Mouse (Mus musculus): ENCODE measurements around the gene Gm20716.

Gm20716 gene

DNA sequence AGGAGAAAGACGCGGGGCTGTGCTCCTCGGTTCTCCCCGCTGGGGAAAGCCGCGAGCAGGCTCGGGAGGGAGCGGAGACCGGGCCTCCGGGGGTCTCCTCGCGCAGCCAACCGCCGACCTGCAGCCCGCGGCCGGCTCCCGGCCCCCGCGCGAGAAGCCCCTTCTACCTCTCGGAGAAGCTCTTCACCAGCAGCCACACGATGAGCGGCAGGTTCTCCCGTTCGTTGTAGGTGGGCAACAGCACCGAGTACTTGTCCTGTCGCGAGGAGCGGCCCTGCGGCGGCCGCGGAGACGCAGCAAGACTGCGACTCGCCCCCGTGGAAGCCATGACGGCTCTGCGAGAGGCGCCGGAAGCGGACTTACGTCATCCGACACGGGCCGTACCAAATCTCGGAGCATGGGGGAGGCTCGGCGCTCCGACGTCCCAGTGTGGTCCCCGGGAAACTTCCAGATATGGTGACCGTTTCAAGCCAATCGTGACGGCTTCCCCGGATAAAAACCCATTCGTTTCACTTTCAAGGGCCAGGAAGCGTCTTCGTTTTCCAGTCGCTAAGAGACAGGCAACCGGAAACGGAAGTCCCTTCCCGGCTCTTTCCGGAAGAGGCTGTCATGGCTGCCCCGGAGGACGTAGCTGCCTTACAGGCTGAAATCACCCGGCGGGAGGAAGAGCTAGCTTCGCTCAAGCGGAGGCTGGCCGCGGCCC lies at the start of gene Gm20716, which contains the start of the genes Dpm1 and Mocs3:
Gm20716 (minus strand) TSS at position 339 of the 703 bp plus-strand sequence.
Dpm1 (minus strand) TSS at position 566 of the 703 bp plus-strand sequence.
Mocs3 (plus strand) TSS at position 597 of the 703 bp plus-strand sequence.
- in situ Hi-C loops (cut with MboI, MseI) = no loop called here

DNA sequence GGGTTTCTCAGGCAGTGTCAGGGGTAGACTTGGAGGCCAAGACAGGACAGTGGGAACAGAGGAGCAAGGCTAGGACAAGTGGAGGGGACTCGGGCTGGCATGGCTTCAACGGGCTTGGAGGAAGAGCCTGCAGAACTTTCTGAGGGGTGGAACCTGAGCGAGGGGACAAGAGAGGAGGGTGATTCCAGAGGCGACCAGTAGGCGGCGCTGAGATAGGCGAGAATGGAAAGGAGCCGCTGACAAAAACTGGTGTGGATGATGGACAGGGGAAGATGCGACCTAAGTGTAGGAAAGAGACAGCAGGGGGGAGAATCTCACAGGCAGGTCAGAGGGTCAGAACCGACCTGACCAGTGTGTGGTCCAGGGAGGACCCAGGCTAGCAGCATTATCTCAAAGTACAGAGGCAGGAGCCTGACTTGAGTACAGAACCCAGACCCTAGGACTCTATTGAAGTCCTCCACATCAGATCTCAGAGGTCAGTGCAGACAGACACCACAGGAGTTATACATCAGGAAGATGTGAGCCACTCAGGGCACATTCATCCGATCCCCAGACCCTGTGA lies 44.3 kb upstream of the Gm20716 start:
- in situ Hi-C loops (cut with MboI, MseI) = no loop called here

DNA sequence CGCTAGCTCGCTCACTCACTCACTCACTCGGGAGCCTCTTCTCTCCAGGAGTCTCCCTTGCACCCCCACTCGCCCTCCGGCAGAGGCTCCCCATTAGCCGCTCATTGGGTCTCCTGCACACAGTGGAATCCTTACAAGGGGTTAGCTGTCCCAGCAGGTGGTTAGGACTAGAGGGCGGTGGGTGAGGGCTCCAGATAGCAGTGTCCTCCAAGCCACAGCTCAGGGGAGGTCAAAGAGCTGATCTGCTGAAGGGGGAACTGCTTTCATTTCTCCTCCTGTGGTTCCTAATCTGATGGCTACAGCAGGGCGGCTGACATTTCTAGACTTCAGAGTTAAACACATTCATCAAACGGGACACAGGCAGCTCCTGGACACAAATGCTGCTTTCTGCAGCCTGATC lies 43.2 kb upstream of the Gm20716 start:
- in situ Hi-C loops (cut with MboI, MseI) = no loop called here

DNA sequence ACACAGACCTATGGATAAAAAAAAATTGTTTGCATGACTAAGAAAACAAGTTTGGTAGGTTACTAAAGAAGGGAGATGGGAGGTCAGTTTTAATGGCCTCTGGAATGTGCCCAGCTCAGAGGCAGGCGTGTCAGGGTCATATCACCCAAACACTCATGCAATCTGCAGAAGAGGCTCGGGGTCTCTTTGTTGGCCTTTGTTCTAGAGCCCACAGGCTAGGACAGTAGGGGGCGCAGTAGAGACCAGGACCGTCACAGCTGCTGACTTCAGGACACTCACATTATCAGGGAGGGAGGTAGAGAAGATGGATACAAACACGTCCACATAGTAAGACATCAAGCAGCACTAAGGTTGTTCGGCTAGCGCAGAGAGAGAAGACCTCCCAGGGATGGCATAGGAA lies 37.9 kb upstream of the Gm20716 start:
- in situ Hi-C loops (cut with MboI, MseI) = no loop called here

DNA sequence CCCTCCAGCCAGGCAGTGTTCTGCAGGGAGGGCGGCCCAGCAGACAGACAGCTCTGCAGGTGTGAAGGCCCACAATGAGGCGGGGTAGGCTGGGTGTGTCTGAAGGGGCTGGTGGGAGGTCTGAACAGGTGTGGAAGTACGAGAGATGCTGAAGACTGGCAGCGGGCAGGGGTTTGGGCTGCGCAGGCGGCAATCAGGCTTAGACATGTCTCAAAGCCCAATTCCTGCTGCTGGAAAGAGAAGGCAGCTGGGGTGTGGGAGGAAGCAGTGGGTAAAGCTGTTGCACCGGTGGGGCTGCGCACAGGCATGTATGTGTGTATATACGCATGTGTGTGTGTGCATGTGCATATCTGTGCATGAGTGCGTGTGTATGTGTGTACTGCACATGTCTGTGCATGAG lies 30.7 kb upstream of the Gm20716 start:
- in situ Hi-C loops (cut with MboI, MseI) = no loop called here

DNA sequence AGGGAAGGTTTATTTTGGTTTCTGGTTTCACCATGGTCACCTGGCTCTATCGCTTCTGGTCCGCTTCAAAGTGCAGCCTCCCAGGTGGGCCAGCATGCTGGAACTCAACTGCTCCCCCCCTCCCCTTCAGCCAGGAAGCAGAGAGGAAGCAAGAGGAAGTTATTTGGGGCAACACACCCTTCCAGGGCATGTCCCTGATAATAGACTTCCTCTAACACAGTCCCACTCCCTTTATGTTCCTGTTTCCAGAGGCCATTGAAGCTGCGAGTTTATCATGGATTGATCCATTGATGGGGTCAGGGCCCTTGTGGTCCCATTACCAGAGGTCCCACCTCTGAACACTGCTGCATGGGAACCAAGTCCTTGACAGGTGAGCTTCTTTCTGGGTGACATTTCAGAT lies 30.0 kb upstream of the Gm20716 start:
- in situ Hi-C loops (cut with MboI, MseI) = no loop called here

DNA sequence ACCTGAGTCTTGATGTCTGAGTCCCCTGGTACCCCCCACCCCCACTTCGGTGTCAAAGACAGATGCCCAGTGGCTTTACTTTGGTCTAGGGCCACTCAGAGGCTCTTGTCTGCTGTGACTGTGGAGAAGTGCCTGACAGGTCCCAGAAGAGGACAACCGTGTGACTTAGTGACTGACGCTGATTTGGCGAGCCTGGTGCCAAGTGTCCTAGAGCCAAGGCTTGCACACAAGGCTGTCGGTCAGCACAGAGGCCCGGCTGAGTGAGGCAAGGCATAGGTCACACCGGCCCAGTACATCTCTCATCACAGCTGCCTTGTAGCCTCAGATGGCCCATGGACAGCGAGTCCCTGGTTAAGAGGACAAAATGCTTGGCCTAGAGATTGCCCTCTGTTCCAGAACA lies 28.9 kb upstream of the Gm20716 start:
- in situ Hi-C loops (cut with MboI, MseI) = loop anchor here (10.0 kb wide), 2 partner anchors 376 to 516 kb away; no protein-coding TSS in a partner anchor

DNA sequence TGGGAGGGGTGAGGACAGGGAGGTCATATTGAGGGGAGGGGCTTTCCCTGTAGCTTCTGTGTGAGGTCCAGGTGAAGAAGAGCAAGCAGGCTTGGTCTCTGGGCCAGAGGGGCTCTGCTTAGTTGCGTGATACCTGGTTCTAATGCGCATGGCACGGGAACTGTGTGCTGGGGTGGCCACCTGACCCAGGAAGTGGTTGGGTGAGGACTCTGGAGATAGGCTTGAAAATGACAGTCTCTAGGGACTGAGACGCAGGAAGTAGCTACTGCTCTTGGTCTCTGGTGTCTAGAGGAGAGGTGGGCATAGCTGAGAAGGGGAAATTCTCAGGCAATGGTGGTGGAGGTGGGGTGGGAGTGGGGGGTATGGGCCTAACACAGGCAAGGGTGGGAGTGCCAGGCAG lies 27.0 kb upstream of the Gm20716 start:
- in situ Hi-C loops (cut with MboI, MseI) = loop anchor here (10.0 kb wide), 2 partner anchors 378 to 518 kb away; no protein-coding TSS in a partner anchor

DNA sequence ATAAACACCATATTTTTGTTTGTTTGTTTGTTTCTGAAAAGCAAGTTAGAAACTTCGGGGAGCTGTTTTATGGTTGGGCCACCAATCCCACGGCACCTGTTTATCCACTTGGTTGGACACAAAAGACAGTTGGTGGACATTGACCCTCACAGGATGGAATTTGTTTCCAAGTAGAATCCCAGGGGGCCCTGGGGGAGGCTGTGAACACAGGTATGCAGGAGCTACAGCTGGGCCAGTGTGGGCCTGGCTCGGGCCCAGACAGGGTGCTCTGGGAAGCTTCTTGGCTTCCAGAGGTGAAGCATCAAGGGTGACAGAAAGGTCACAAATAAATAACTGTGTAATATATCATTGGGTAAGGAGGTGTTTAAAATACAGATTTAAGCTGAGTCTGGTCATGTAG lies 26.3 kb upstream of the Gm20716 start:
- in situ Hi-C loops (cut with MboI, MseI) = loop anchor here (10.0 kb wide), 2 partner anchors 378 to 518 kb away; no protein-coding TSS in a partner anchor

DNA sequence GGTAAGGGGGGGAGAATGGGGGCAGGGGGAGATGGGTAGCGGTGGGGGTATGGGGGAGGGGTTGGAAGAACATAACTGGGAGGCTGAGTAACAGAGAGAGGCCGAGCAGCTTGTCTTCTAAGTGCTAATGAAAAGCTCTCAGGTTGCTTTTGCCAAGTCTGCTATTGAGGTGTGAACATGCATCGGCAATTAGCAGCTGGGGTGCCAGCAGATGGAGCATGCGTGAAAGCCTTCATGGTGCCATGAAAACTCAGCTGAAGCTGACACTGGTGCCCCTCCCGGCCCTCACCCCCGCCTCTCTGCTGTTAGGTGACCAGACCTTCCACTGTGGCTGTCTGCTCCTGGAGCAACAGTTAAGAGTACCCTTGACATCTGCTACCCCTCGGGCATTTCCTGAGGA lies 23.7 kb upstream of the Gm20716 start:
- in situ Hi-C loops (cut with MboI, MseI) = loop anchor here (10.0 kb wide), 2 partner anchors 381 to 521 kb away; no protein-coding TSS in a partner anchor

DNA sequence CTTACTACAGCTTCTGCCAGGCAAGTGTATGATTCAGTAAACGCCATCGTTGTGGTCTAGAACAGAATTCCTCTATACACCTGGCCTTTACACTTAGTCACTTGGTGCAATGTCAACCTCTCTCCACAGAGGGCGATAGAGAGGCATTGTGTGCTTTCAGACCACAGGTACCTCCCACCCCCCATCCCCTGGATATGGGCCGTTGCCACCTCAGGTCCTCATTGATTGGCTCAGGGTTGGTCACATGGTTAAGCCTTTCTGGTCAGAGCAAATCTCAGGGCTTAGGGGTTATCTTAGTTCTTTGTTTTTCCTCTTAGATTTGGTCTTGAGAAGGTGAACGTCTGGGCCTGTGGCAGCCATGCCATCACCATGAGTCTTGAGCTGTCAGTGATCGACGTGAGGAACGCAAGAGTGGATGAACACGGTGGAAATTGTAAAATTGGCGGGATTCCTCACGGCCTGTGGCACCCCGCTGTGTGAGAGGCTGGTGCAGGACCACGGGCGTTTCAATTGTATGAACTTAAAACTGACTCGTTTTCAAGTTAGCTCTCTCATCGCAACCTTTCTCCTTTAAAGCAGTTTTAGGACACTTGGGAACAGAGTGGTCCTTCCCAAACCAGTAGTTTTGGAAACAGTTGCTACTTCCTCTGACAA lies 22.6 kb upstream of the Gm20716 start:
- in situ Hi-C loops (cut with MboI, MseI) = loop anchor here (10.0 kb wide), 2 partner anchors 382 to 522 kb away; no protein-coding TSS in a partner anchor

DNA sequence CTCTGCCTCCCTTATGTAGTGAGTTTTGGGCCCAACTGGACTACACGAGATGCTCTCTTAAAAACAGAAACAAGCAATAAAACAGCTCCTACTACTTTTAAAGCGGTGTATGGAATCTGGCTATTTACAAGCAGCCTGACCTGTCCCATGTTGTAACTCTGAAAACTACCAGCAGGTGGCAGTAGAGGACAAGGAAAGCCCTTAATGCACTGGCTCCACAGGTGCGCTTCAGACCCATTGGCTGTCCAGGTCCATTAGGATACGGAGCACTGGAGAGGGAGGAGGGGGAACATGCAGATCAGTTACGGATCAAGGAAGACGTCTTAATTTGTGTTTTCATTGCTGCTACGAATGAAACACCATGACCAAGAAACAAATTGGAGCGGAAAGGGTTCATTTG lies 20.1 kb upstream of the Gm20716 start:
- in situ Hi-C loops (cut with MboI, MseI) = loop anchor here (10.0 kb wide), 2 partner anchors 385 to 525 kb away; no protein-coding TSS in a partner anchor

DNA sequence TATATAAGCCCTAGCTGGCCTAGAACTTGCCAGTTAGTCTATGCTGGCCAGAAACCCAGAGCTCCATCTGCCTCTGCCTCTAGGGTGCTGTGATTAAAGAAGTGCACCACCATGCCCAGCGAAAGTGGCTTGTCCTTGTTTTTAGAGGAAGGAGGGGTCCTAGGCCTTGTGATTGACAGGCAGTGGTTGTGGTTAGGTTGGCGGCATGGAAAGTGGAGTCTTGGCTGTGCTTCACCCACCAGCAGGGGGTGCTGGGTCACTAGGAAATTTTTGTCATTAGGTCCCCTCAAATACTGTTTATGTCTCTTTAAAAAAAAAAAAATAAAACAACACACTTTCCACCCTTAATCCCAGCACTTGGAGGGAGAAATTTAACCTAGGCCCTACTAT lies 18.7 kb upstream of the Gm20716 start:
- in situ Hi-C loops (cut with MboI, MseI) = loop anchor here (5.0 kb wide), 1 partner anchor 193 kb away; no protein-coding TSS in a partner anchor

DNA sequence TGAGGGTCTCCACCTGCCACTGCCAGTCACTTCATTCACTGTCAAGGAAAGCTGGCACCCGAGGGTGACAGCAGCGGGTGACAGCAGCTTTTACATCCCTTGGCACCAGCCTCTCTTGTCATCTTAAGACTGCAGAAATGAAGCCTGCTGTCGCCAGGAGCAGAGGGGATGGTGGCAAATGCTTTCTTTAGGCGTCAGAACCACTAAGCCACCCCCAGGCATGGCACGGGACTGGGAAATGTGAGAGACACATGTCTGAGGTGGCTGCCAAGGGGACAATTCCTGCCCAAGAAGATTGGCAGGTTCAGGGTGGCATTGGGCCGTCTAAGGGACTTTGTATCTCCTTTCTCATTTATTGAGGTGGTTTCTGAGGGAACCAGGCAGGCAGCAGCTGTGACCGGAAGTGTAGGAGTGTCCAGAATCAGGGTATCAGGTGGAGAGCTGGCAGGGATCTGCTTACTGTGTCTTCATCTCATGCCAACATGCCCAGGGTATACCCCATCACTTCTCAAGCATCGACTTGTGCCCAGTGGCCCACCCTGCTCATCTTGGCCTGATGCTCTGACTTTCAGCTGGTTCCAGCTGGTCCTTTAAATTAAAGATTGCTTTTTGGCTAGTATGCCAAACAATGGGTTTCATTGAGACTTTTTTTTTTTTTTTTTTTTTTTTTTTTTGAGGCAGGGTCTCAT lies 18.1 kb upstream of the Gm20716 start:
- in situ Hi-C loops (cut with MboI, MseI) = loop anchor here (5.0 kb wide), 1 partner anchor 194 kb away; no protein-coding TSS in a partner anchor

DNA sequence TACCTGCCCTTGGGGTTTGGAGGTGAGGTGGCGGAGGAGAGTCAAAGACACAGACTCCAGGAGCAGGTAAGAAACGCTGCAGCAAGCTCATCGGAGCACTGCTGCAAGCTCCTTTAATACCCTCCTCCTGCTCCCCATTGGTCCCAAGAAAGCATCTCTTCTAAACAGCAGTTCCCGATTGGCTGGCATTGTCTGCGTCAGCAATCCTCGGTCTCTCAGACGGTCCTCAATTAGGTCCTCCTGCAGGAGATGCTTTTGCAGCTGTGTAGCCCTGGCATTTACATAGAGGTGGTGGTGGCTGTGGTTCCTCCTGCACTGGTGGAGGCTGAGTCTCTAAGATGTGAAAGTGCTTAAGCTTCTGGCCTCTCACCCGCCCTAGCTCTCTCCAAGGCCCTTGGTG lies 15.4 kb upstream of the Gm20716 start:
- in situ Hi-C loops (cut with MboI, MseI) = loop anchor here (5.0 kb wide), 1 partner anchor 197 kb away; no protein-coding TSS in a partner anchor

DNA sequence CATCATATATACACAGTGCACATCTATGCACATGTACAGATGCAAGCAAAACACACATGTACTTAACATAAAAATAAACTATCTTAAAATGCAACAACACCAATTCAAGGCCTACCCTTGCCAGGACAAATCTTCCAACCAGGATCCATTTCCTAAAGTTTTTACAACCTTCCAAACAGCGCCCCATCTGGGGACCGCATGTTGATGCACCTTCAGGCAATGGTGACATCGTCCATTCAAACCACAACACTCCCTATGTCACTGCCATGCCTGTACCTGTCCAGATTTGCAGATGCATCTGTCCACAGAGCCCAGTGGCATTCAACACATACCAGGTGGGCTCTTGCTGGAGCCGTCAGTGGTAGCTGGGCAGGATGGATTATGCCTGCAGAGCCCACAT lies 13.1 kb upstream of the Gm20716 start:
- in situ Hi-C loops (cut with MboI, MseI) = no loop called here

DNA sequence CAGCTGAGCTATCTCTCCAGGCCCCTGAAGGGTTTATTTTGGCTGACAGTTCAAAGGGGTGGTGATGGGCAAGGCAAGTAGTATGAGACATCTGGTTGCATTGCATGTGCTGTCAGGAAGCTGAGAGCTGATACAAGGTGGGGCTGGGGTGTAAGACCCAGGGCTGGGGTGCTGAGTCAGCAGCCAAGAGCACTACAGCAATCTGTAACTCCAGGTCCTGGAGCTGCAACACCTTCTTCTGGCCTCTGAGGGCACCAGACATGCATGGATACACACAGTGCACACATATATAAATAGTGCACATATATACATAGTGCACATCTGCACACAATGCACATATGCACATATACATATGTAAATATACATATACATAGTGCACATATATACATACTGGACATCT lies 12.7 kb upstream of the Gm20716 start:
- in situ Hi-C loops (cut with MboI, MseI) = no loop called here

DNA sequence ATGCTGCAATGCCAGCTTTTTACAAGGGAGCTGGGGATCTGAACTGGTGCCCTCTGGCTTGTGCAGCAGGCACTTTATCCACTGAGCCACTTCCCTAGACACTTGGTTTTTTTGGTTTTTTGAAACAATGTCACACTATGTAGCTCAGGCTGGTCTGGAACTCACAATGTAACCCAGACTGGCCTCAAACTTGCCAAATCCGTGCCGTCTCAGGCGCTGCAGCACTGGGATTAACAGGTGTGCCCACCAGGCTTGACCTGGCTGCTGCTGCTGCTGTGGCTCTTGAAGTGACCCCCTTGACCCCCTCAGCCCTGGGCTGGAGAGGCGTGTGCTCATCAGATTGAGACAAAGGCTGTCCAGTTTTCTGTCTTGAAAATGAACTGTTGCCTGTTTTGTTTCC lies 8.2 kb upstream of the Gm20716 start:
- in situ Hi-C loops (cut with MboI, MseI) = no loop called here

DNA sequence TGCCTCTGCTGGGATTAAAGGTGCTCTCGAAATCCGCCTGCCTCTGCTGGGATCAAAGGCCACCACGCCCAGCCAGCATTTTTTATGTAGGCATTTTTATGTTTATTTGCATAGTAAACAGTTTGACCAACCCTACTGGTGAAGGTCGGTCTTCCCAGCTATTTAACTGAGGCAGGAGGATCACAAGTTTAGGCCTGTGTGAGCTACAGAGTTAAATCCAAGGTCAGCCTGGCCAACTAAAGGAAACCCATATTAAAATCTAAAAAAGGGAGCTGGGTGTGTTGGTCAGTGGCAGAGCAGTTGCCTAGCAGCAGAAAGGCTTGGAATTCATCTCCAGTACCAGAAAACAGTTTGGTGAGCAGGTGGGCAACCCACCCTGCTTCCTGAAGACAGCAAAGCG lies 3.1 kb upstream of the Gm20716 start:
- in situ Hi-C loops (cut with MboI, MseI) = no loop called here

DNA sequence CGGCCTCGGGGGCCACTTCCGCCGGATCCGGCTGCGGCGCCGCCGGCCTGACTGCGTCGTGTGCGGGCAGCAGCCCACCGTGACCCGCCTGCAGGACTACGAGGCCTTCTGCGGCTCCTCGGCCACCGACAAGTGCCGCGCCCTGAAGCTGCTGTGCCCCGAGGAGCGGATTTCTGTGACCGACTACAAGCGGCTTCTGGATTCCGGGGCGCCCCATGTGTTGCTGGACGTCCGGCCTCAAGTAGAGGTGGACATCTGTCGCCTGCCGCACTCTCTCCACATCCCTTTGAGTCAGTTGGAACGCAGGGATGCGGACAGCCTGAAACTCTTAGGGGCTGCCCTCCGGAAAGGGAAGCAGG lies 1.3 kb upstream of the Gm20716 start:
- in situ Hi-C loops (cut with MboI, MseI) = no loop called here

DNA sequence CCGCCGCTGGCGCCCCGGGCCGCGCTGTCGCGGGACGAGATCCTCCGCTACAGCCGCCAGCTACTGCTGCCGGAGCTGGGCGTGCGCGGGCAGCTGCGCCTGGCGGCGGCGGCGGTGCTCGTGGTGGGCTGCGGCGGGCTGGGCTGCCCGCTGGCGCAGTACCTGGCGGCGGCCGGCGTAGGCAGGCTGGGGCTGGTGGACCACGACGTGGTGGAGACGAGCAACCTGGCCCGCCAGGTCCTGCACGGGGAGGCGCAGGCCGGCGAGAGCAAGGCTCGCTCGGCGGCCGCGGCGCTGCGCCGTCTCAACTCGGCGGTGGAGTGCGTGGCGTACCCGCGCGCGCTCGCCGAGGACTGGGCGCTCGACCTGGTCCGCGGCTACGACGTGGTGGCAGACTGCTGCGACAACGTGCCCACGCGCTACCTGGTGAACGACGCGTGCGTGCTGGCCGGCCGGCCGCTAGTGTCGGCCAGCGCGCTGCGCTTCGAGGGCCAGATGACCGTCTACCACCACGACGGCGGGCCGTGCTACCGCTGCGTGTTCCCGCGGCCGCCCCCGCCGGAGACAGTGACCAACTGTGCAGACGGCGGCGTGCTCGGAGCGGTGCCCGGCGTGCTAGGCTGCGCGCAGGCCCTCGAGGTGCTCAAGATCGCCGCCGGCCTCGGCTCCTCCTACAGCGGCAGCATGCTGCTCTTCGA lies 758 bp upstream of the Gm20716 start:
- in situ Hi-C loops (cut with MboI, MseI) = no loop called here

Data from T-helper 1 cell (primary cell).